Mouse (Mus musculus) erythroblast, embryonic 14.5 days (primary cell): Measurements from ENCODE around the gene Notch1.

Experiments
- GATA1 ChIP-seq: IDR thresholded peaks from 2 replicates; pipeline ENCODE4 v1.6.1; 2012; ENCODE audit warnings: low read length, inconsistent platforms, mixed read lengths
- TAL1 ChIP-seq: IDR thresholded peaks from 3 replicates; pipeline ENCODE4 v1.6.1; 2012; ENCODE audit warnings: low read length, inconsistent platforms, mixed read lengths

DNA sequence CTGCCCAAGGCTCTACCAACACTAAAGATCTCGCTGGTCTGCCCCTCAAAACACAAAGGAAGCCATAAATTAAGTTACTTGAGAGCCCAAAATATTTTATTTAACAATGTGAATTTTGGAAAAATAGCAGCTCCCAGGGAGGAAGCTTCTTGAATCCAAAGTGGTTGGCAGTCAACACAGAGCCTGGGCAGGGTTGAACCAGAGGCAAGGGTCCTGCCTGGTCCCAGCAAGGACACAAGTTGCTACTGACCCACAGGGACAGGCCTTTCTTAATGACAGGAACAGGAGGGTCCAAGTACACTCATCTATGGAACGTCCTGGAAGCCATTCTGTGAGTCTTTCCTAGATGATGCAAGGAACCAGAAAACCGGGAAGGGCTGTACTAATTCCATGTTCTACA, 107.1 kb downstream of the Notch1 start:
- TF ChIP-seq GATA1, result no peak
- no peak for TF ChIP-seq TAL1
